Mouse (Mus musculus) kidney, postnatal 25 days (tissue): Measurements from ENCODE around the gene Mocs1.

ENCODE experiments used
- DNase-seq, 2 experiments: peaks; one replicate each; pipeline ENCODE4 v3.0.0; 2021; ENCODE audit warnings: mixed read lengths in 2 of 2

Gene Mocs1

DNA sequence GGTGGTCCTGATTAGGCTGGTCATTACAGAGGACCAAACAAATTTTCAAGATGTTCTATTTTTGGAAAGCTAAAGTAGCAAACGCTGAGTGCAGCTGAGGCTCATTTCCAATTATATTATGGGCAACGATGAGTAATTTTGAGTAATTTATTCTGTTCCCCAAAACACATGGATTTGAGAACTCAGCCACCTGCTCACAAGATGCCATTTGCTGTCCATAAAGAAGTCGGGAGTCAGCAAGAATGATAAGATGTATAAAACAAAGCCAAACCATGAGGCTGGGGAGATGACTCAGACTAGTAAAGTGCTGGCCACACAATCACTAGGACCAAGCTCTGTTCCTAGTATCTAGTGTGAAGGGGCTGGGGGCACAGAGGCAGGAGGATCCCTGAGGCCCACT, 56.3 kb downstream of the Mocs1 start:
- no peak for DNase-seq

DNA sequence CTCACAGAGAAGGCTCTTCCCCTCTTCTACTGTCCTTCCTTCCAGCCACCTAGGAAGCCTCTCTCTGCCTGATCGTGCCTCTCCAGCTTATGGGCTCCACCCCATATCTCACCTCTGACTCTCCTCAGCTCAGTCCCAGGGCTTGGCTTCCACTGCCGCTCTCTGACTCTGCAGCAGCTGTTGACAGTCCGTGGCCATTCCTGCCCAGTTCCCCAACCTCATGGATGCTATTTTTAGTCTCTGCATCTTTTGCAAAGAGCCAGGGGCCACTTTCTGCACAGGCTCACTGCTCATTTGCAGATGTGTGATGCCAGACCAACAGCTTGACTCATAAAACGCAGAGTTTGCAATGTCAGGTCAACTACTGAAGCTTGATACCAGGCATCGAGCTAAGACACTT, 60.9 kb downstream of the Mocs1 start:
- DNase-seq, result no peak

DNA sequence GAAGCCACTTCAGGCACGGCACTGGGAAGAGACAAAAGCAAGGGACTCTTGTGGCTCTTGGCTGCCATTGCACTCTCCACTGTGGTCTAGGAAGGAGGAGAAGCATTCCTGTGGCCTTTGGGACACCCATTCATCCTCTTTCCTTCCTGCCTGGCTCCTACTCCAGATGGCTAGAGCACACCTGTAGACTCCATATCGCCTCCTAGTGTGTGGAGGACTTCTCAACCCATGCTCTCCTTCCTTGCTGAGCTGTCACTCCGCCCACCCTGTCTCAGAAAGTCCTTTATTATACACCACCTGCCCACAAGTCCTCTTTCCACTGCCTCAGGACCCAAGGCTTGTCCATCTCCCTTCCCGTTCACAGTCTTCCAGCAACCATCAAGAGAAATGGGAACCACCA, 65.1 kb downstream of the Mocs1 start:
- DNase-seq, result no peak

DNA sequence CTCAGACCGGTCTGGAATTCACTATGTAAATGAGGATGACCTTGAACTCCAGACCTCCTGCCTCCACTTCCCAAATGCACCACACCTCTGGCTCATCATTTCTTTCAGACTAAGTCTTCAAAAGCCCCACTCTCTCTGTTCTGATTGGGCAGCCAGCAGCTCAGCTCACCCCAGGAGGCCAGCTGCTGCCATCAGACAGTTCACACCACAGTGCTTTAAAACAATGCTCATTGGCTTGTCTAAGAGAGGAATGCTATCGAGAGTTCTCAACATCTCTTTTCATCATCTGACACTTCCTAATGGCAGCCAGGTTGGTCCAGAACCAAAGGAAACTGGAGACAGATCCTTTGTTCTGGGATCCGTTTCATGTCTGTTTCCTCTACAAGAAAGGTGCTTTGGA, 70.0 kb downstream of the Mocs1 start:
- no peak for DNase-seq

DNA sequence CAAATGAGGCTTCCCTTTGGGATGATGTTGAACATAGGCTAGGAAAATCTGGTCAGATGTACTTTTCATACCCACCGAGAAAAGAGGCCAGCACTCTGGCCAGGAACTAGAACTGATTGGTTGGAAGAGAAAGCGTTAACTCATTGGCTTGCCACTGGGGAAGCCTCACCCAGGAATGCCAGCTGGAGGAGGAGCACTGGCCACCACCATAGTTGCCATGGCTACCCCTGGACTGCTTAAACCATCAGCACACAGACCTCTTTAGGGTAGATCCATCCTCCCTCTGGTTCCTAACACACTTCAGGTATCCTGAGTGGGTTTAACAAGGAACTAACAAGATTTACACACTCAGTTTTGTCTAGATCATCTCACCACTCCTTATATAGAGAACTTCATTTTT, 71.5 kb downstream of the Mocs1 start:
- DNase-seq, result no peak

DNA sequence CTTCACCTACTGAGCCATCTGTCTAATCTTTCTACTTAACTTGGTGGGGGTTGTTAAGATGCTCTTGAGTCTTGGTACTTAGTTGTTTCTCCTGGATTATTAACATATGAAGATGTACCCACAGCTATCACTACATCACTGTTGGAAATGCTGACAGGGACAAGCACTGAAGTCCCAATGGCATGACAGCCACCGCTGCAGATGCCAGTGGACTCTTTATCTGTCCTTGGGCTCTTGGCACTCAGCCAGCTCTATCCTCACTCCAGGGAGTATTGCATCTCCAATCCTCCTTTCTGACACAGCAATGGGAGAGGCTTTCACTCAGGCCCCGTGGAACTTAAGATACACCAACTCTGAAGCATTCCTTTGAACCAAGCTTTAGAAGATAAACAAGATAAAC, 72.1 kb downstream of the Mocs1 start:
- DNase-seq, result peak in 1 of 2 experiments; percentile 43

DNA sequence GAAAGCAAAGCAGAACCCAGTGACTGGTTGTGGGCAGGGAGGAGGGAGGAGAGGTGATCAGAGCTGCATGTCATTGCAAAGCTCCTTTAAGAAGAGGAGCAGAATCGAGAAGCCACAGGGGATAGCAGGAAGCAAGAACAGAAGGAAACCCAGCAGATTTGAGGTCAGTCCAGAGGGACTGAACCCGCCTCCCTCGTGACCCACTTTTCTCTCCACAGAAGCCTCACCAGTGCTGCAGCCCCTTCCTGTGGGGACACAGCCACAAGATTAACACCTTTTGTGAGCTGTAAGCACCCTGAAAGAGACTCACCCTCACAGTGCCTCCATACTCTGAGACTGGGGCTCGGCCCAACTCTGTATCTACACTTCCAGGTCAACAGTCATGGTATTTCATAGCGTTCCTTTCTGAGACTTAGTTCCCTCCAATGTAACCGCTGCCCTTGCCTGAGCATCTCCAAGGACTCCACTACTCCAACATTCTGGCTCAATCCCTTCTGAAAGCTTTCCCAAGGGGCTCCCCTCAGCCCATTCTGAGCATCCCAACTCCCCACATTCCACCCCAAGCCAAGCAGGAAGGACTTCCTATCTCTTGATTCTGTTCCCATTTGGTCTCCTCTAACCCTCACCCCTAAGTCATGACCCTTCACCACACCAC, 75.2 kb downstream of the Mocs1 start:
- no peak for DNase-seq
